Mouse (Mus musculus): ENCODE data around the gene Use1. TPM values are rescaled to one million over a fixed set of nuclear protein-coding genes. Genes with fewer than 3 reads are reported as not detected.
"Not testable (repeated sequence)": the region's sequence is repeated elsewhere in the genome, so short reads cannot be mapped to it uniquely, and the experiment has no call there.

Gene Use1
- 137 and 155 TPM in 2 replicates for total RNA-seq (2017)

DNA sequence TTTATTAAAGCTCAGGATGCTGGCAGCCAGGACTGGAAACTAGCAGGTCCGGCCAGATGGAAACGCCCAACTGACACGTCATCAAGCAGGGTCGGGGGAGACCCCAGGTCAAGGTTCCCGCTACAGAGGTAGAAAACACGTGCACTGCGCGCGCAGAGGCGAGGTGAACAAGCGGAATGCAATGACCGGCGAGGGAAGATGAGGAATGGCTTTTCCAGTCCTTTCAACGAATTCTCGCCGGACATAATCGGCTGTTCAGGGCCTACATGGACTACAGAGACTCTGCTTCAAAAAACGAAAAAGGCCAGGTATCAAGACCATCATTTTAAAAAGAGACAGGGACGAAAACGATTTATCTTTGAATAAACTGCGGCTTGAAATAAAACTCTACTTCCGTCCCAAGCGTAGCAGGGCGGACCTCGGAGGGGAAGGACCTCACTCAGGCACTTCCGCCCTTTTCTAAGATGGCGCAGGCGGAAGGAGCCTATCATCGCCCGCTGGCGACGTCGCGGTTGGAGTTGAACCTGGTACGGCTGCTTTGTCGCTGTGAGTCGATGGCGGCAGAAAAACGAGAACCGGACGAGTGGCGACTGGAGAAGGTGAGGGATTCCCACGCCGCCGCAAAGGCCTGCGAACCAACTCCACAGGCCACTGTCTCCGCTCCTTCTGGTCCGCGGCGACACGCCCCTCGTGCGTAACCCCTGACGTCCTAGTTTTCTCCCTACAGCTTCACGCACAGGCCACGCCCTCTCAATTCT, at the start of gene Use1:
Use1 (plus strand) TSS at position 78 of the 758 bp plus-strand sequence.
- ATAC-seq (replicated peaks; ENCODE audit: low read depth, poor library complexity, severe bottlenecking) = peak; percentile 73

DNA sequence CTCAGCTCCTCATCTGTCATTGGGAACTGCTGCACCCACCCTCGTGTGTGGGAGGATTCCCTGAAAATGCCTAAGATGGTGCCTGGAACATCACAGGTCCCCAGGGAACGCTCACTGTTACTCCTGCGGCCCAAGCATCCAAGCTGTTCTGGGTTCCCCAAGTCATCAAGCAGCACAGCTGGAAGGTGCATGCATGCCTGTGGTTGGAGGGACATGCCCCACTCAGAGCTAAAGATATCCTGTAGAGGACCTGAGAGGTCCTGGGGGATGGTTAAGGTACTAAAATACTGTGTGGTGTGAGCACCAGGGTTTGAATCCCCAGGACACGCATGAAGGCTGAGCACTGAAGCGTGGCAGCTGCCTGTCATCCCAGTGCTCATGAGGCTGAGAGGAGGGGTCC, 48.0 kb upstream of the Use1 start:
- ATAC-seq (replicated peaks; ENCODE audit: low read depth, poor library complexity, severe bottlenecking) = not testable (repeated sequence)

DNA sequence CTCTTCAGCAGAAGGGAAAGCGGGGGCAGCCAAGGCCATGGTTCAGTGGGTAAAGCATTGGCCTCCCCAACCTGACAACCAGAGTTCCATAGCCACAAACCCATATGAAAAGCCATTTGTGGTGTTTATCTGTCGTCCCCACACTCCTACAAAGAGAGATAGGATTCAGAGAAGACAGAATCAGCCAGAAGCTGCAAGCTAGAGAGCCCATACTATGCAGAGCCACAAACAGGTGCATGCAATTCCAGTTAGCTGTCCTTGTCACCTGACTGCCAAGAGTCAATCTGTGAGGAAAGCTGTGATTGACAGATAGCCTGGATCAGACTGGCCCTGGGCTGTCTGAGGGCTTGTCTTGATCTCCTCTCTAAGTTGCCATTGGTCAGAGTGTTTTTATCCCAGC, 46.9 kb upstream of the Use1 start:
- ATAC-seq (replicated peaks; ENCODE audit: low read depth, poor library complexity, severe bottlenecking) = 0 out of 2 replicates have a peak, but pooled peaks have one; percentile 29

DNA sequence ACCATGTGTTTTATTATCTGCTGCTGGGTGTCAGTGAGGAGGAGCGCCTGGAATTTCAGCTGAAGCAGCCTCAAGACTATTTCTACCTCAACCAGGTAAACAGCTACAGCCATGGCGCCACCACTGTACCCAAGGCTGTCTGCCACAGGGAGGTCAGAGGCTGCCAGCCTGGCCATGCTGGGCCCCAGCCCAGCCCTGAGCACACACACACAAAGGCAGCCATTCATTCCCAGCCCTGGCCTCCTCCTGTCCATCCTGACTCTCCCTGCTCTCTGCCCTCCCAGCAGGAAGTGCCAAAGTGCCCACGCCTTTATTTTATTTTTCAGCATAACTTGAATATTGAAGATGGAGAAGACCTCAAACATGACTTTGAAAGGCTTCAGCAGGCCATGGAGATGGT, 43.7 kb upstream of the Use1 start:
- no peak for ATAC-seq (replicated peaks; ENCODE audit: low read depth, poor library complexity, severe bottlenecking)

DNA sequence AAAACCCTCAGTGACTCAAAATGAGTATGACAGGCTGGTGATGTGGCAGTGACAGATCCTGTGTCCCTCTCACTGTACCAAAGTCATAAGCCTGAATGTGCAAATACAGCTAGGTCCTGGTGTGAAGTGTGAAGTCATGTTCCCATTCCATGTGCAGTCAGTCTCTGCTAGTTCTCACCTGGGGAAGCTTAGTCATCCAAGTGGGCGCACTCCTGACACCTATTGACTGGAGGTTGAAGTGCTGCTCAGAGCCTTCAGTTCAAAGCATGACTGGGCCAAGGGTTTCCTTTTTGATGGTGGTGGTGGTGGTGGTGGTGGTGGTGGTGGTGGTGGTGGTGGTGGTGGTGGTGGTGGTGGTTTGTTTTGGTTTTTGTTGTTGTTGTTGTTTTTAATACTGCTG, 41.8 kb upstream of the Use1 start:
- peak; percentile 54 for ATAC-seq (replicated peaks; ENCODE audit: low read depth, poor library complexity, severe bottlenecking)

DNA sequence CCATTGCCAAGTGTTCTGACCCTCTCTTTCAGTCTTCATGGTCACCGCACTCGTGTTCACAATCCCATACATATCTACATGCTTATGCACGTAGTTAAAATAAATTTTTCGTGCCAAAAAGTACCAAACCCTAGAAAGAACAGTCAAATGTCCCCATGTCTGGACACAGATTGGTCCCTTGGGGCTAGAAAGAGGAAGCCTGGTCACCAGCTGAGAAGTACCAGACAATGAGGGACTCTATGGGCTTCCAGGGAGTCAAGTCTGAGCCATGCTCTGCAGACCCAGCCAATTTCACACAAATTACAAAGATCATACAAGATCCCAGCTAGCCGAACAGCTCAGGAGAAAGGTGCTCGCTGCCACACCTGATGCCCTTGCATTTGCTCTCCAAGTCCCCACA, 28.8 kb upstream of the Use1 start:
- ATAC-seq (replicated peaks; ENCODE audit: low read depth, poor library complexity, severe bottlenecking) = not testable (repeated sequence)

DNA sequence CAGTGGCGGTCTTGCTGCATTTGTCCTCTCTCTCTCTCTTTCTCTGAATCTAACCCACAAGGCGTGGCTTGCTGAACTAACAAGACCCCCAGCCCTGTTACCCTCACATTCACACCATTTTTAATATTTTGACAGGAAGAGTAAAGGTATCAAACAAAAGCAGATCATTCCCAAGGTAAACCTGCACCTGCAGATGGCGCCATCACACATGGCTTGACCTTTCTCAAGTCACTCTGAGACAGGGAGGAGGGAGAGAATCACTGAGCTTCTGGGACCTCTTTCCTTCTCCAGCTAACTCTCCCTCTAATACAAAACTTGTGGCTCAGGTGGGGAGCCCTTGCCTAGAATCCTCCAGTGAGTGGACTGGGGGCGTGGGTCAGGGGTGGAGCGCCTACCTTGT, 26.0 kb upstream of the Use1 start:
- ATAC-seq (replicated peaks; ENCODE audit: low read depth, poor library complexity, severe bottlenecking) = peak; percentile 58; the same call in 1 of the 2 replicates

DNA sequence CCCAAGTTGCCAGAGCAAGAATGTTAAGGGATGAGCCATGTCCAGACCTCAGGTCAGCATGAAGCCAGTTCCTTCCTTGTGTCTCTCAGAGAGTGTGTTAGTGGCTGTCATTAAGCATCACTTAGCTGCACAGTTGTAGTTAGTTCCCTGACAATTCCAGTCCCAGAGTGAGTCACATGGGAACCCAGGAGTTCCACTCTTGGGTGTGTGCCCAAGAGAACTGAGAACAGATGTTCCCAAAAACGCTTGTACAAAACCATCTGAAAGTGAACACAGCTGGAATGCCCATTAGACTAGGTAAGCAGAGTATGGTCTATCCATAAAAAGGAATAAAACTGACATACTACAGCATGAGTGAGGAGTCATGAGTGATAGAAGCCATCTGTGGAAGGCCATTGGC, 20.1 kb upstream of the Use1 start:
- no peak for ATAC-seq (replicated peaks; ENCODE audit: low read depth, poor library complexity, severe bottlenecking)

DNA sequence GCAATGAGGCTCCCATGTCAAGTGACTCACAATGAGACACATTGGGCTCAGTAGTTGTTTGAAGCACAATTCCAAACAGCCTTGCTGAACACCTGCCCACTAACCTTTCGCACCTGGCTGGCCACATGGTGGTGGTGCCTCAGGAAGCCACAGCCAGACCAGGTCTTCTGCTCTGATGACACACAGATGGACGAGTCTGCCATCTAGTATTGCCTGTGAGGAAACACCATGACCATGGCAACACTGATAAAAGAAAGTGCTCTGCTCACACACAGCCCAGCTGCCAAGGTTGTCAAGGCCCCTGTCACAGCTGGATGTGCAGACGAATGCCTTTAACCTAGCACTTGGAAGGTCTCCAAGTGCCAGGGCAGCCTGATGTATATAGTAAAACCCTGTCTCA, 15.5 kb upstream of the Use1 start:
- no peak for ATAC-seq (replicated peaks; ENCODE audit: low read depth, poor library complexity, severe bottlenecking)

DNA sequence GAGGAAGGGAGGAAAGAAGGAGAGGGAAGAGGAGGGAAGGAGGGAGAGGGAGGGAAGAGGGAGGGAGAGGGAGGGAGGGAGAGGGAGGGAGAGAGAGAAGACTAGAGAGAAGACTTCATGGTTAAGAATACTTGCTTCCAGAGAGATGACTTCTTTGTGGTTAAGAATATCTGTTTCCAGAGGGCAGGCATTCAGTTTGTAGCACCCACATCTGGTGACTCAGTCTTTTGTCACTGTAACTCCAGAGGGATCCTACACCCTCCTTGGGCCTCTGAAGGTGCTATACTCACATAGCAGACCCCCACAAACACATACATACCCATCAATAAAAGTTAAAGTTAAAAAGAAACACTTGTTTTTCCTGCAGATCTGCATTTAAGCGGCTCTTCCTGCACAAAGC, 15.1 kb upstream of the Use1 start:
- no peak for ATAC-seq (replicated peaks; ENCODE audit: low read depth, poor library complexity, severe bottlenecking)

DNA sequence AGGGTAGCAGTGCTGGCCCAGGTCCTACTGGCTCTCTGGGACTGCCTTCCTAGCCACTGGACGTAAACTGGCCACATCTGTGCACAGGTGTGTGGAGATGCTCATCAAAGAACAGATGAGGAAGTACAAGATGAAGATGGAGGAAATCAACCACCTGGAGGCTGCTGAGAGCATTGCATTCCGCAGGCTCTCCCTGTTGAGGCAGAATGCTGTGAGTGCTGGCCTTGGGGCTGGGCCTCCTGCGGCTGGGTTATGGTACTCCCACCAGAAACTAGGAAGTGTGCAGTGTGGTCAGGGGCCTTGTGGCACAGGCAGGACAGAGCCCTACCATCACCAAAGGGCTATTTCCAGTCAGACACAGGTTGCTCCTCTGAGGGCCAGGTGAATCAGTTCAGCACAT, 8.6 kb upstream of the Use1 start:
- no peak for ATAC-seq (replicated peaks; ENCODE audit: low read depth, poor library complexity, severe bottlenecking)

DNA sequence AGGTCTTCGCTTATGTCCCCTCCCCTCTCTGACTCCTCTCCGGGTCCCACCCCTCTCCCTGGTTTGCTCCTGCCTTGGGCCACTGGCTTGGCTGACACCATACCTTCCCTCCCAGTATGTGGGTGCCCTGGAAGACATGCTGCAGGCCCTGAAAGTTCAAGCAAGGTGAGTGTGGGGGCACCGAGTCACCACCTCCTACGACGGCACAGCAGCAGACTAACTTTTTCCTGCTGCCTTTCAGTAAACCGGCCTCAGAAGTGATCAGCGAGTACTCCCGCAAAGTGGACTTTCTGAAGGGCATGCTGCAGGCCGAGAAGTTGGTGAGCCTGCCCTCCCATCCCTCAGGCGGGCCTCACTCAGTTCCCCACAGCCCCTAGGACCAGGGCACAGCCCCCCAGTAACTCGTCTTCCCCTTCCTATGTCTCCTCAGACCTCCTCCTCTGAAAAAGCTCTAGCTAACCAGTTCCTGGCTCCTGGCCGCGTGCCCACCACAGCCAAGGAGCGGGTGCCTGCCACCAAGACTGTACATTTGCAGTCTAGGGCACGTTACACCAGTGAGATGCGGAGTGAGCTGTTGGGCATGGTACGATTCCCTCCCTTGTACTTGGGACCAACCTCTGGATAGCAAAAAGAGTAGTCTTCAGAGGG, 1.0 kb downstream of the Use1 start:
- no peak for ATAC-seq (replicated peaks; ENCODE audit: low read depth, poor library complexity, severe bottlenecking)

DNA sequence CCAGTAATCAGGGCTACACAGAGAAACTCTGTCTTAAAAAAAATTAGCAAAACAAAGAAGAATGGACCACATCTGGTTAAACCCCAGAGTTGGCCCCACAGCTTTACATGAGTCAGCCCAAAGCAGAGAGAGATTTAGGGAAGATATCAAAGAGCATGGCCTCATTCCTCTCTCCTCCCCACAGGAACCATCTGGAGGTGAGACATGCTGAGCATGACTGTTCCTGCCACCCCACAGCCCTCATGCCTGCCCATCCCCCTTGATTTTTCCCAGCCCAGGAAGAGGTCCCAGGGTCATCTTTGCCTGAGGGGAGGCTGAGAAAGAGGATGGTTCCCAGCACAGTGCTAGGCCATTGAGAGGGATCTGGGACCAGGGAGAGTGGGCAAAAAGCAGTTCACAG, 1.7 kb downstream of the Use1 start:
- no peak for ATAC-seq (replicated peaks; ENCODE audit: low read depth, poor library complexity, severe bottlenecking)

DNA sequence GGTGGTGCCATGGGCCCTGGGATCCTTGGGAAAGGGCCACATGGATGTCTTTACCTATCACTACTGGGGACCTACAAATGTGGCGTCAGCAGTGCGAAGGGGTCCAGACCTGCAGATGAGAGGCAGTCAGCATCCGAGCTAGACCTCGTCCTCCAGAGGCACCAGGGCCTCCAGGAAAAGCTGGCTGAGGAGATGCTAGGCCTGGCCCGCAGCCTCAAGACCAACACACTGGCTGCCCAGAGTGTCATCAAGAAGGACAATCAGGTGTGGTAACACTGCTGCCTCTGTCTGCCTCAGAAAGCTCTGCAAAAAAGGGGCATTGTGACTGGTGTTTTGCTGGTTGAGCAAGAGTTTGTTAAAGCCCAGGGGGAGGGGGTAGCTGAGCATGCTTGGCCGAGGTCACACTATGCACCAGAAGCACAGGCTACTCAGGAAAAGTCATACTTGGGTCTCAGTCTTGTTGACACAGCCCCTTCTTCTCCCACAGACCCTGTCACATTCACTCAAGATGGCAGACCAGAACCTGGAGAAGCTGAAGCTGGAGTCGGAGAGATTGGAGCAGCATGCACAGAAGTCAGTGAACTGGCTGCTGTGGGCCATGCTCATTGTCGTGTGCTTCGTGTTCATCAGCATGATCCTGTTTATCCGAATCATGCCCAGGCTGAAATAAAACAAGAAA, 2.5 kb downstream of the Use1 start:
- no peak for ATAC-seq (replicated peaks; ENCODE audit: low read depth, poor library complexity, severe bottlenecking)

DNA sequence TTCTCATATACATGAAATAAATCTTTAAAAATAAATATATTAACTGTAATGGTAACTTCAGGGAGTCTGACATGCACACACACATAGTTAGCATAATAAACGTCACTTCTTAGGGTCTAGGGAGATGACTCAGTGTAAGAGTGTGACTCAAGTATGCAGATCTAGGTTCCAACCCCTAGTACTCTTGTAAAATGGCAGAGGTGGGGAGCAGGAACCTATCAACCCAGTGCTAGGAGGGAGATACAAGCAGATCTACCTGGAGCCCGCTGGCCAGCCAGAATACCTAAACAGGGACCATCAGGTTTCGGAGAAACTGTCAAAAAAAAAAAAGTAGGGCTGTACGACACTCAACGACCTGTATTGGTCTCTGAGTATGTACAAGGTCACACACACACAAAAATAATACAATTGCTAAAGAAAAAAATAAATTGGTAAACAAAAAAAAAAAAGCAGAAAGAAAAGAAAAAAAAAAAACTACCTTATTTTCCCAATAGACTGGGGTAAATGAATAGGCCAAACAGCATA, 4.1 kb downstream of the Use1 start:
- no peak for ATAC-seq (replicated peaks; ENCODE audit: low read depth, poor library complexity, severe bottlenecking)

DNA sequence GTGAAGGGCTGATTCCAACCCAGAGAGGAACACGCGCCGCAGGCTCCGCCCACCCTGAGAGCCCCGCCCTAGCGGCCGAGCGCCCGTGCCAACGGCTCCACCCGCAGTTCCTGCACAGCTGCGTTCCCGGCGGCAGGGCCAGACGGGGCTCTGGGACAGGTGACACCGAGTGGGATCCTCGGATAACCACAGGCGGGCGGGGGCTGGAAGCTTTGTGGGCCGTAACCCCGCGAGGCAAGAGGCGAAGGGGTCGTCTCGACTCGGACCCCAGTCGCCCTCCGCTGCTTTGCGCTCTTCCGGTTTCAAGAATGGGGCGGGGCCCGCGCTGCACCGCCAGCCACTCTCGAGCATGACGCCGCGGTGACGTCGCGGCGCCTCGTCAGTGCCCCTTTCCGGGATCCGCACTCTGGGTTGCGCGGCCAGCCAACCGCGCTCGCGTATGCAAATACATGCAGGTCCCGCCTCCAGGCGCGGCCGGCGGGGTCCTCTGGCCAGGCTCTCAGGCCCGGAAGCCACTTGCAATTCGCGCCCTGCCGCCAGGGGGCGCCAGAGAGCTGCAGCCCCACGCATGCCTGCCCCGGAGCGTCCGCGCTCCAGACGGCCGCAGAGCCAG, 4.7 kb downstream of the Use1 start, which contains the start of gene Ocel1:
Ocel1 (plus strand) TSS at position 63 of the 613 bp plus-strand sequence.
- ATAC-seq (replicated peaks; ENCODE audit: low read depth, poor library complexity, severe bottlenecking) = peak; percentile 62

DNA sequence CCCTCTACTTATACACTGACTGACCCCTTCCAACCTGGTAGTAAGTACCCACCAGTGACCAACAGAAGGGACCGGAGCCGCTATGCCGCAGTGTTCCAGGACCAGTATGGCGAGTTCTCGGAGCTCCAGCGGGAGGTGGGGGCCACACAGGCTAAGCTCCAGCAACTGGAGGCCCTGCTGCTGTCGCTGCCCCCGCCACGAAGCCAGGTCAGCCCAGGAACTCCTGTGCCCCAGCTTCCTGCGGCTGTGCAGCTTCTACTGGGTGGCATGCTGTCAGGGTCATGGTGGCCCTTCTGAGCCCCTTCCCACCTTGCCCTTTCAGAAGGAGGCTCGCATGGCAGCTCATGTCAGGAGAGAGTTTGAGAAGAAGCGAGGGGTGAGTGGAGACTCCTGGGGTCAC, 5.8 kb downstream of the Use1 start:
- no peak for ATAC-seq (replicated peaks; ENCODE audit: low read depth, poor library complexity, severe bottlenecking)

DNA sequence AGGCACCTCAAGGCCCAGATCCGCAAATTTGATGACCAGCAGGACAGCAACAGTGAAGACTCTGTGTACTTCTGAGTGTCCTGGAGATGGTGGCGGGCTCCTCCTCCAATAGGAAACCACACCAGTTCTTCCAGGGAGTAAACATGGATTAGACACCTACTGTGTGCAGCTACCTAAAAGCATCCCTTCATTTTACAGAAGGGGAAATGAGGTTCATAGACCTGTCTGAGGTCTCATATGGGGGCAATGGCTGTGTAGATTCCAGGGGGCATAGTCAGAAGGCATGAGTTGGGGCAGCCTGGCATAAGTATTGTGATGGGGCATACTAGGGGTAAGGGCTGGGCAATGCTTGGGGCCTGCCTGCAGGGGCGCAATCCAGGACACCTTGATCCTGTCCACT, 6.4 kb downstream of the Use1 start:
- ATAC-seq (replicated peaks; ENCODE audit: low read depth, poor library complexity, severe bottlenecking) = no peak

DNA sequence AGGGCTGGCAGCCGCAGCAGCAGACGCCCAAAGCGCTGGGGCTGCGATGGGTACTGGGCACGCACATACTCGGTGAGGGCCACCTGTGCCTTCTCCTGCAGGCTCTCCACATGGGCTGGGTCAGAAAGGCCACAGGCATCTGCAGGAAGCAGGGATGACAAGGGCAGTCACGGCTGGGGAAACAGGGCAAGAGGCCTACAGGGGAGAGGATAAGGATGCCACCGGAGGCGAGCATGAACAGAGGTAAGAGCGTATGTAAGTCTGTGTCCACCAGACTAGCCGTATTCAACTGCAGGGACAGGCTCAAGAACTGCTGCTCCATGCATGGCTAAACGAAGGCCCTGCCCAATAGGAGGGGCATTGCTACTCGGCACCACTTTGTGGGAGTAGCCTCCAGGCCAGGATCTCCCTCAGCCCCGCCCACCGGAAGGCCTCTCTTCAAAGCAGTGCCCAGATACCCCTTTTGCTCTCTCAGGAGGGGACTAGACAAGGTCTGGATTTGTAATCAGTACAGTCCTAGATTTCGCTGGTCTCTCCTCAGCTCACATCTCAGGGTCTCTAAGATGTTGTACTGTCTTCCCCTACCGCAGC, 8.1 kb downstream of the Use1 start:
- ATAC-seq (replicated peaks; ENCODE audit: low read depth, poor library complexity, severe bottlenecking) = no peak
